Mouse (Mus musculus): ENCODE results near the gene Larp4b. TPM values are rescaled to one million over a fixed set of nuclear protein-coding genes. Genes with fewer than 3 reads are reported as not detected.

Larp4b gene
- polyA plus RNA-seq, 2 experiments from 2014 or later, result 29.8 to 36.9 TPM

DNA sequence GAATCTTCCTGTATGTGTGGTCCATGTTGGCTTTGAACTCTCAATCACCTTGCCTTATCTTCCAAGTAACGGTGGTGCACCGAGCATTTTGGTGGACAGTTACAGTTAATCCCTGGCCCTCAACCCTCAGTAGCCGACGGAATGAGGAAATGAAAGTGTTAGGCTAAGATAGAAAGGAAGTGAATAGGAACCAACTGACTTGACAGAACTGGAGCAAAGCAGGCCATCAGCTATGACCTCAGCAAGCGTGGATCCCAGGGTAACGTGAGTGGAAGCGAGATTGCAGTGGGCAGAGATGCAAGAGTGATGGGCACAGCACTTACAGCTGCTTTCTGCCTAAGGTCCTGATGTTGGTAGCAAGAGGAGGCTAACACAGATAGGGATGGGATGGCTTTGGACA is 31.5 kb downstream of the Larp4b start:
- ATAC-seq, result no peak

DNA sequence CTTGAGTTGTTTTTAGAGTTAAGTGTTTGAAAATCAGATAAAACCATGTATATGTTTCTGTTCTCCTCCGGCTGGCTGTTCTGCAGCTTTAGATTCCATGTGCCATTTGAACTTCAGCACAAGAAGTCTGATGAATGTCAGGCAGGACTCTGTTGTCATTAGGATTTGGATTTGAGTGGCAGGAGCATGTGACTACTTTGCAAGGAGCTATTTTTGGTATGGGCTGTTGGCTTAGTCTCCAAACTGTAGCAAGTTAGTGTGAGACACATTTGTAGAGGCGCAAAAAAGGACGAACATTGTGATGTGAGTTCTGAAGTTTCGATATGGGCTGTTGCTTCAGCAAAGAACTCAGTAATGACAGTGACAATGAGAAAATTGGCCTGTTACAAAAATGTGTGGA is 34.0 kb downstream of the Larp4b start:
- no peak for ATAC-seq

DNA sequence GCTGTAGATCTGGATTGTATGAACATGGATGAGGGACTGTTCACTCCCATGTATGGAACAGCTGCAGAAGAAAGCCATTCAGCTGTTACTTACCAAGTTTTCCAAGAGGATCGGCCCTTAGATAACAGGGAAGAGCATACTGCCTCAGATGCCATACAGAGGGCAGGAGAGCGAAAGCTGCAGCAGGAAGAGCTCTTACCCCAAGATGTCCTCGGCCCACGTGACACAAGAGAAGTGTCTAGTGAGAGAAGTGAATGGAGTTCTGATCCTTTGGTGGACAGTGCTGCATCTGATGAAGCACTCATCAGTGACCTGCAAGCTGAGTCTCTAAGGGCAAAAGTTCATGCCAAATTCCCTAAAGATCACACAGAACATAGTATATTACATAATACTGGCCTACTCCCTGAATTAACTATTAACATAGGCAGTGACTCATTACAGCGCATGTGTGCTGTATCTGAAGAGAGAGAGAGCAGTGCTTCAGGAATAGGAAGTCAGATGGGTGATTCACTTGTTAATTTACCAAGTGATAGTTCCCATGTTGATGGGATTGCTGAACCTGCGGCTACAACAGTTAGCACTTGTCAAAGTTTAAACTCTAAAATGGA is 35.1 kb downstream of the Larp4b start:
- ATAC-seq, result no peak

DNA sequence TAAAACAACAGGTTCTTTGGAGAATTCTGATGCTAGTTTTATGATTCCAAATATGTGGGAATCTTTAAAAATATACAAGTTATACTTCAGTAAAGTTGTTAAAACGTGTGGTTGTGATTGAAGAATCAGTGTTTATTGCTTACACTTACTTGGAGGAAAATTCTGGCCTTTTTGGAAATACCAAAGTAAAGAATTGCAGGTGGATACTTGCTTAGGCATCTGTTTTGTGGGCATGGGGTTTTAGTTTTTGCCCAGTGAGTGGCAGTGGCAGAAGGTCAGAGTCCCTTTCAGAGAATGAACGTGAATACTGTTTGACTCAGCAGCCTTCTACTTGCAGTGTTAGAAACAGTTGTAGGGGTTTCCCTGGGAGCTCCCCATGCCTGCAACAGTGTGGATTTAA is 40.7 kb downstream of the Larp4b start:
- ATAC-seq, result no peak

DNA sequence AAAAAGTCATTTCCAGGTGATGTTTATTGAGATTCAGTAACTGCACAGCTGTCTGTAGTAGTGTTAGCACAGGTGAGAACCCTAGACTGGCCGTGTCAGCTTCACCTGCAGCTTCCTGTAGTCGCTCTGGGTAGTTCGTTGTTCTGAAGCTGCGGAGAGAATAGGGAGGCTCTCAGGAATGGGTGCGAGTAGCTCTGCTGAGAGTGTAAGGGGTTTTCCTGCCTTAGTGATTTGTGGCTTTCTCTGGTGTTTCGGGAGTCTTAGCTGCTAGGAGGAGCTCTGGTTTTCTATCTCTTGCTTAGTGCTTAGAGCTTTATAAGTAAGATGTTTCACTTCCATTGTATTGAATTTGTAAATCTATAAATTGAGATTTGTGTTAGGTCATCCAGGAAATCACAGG is 42.4 kb downstream of the Larp4b start:
- no peak for ATAC-seq

DNA sequence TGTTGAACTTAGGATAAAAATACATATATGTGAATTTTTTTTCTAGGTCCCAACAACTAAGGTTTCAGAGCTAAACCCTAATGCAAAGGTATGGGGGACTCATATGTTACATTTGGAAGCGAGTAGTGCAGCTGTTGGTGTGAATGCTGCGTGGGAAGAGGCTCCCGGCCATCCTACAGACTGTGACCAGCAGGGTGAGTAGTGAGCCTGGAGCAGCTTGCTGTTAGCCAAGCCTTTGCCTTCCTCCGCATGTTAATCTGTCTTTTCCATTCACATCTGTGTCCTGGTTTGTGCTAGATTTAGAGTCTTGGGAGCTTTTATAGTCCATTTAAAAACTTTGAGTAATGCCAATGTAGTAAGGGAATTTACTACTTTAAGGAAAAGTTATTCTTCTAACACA is 43.1 kb downstream of the Larp4b start:
- ATAC-seq, result no peak

DNA sequence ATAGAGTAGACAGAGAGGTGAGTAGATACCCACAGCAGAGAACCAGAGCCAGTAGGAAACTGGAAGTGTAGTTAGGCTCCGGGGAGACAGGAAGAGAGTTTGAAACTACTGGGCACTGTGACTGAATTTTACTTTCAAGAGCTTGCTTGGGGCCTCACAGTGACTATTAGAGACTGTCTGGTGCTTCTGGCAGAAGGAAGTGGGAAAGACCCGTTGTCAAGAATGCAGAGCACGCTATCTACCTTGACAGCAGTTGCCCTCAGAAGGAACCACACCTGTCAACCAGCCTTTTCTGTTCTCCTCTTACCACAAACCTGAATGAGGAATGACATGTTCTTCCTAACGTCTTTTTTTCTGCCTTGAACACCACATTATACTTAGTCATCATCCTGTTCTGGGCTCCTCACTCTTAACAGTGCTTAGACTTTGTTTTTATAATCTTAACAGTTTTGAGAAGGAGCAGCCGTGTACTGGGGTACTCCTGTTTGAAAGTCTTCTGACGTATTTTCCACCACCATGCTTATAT is 45.8 kb downstream of the Larp4b start:
- no peak for ATAC-seq

DNA sequence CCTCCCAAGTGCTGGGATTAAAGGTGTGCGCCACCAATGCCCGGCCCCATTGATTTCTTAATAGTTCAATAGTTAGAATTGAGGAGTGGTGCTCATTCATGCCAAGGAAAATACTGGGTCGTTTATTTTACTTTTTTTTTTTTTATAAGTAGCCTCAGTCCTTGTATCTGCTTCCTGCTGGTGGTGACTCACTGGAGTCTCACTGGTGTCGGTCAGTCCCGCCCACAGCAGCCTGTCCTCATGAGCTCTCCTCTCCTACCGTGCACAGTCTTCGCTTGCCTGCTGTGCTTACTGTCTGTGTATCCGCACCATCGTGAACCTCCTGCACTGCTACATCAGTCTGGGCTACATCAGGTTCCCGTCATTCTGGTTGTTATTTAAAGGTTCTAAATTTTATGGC is 46.5 kb downstream of the Larp4b start:
- ATAC-seq, result no peak

DNA sequence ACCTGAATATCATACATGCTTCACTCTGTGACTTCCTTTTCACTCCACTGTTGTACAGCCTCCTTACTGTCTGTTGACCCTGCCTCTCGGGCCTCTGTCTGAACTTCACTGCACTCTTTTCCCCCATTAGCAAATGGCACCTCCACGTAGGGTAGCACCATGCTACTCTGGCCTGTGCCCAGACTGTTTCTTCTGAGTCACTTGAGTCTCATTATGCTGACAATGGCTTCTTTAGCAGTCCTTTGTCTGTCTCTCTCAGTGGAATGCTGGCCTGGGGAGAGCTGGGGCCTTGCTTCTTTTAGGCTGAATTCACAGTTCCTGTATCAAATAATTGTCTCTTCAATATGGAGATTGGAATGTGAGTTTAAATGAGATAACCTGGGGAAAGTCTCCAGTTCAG is 48.7 kb downstream of the Larp4b start:
- ATAC-seq, result no peak

DNA sequence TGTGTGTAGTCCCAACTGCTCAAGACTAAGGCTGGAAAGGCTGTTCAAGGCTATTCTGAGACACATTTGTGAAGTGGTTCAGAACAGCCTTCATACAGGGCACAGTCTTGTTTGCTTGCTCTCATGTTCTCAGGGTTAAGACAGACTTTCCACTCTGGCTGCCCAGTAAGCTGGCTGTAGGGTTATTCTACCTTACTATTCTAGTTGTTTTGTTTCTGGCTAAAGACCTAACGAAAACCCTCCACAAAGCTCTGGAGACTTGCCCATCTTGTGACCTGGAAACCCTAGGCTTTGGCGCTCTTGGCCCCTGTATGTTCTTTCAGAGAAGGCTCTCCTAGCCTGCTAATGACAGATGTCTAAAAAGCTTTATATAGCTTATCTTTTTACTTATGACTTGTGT is 55.1 kb downstream of the Larp4b start:
- no peak for ATAC-seq

DNA sequence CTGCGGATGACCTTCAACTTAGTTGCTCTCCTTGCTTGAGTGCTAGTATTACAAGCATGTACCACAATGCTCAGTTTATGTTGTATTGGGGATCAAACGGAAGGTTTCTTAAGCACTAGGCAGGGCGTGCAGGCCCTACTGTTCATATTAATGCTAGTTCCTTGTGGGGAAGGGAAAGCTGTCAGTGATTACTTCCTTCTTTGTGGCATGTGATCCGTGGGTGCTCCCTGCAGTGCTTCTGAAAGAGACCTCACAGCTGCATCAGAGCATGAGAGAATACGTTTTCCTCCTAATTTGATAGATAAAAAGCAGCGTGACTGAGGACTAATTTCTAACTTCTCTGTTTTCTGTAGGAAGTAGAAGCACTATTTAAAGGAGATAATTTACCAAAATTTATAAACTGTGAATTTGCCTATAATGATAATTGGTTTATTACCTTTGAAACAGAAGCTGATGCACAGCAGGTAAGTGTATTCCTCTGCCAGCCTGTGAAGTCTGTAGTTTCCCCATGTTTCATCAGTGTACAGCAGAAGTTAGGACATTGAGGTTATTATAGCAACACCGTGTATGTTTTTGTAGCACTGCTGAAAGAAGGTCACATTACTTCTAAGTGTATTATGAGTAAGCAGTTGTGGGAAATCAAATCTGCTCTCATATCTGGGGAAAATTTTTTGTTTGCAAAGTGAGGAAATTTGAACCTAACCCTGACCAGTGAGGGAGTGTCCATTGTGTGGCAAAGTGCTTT is 56.0 kb downstream of the Larp4b start:
- ATAC-seq, result no peak

DNA sequence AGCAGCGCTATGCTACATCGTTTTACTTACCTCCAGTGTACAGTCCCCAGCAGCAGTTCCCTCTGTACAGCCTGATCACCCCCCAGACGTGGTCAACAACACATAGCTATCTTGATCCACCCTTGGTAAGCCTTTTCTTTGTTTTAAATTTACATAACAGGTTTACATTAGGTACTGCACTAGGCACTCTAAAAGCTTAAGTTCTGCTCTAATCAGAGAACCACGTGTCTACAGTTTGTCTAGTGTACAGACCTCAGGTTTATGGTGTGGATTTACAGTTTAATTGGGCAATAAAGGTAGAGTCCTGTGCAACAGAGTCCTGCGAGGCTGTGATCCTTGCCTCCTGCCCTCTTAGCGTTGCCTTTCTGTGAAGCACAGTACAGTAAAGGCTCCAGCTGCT is 57.4 kb downstream of the Larp4b start:
- no peak for ATAC-seq

DNA sequence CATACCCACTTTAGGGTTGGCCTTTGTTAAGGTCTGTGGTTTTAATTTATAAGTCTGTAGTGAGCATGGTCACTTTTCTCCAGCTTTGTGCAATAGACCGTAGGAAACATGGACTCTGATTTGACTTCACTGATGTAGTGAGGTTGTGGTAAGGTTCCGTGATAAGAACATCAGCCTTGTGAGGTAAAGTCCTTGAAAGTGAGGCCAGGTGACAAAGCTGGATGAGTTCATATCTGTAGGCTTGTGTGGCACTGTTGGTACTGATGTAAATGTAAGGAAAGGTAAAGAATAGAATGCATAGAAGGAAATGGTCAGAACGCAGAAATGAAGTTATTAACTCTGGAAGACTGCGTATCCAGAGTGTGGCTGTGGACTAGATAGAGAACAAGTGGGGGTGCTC is 57.9 kb downstream of the Larp4b start:
- no peak for ATAC-seq

DNA sequence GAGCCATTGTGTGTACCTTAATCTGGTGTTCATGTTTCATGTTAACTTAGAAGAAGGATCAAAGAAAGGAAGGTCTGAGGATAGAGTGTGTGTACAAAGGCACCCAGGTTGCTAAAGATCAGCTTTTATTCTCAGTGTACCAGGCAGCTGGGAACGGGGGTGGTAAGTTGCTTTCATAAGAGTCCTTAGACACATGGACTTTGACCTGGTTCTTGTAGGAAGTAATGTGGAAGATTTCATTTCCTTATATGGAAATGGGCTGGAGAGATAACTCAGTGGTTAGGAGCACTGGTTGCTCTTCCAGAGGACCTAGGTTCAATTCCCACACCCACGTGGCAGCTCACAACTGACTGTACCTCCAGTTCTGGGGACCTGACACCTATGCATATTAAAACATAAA is 58.6 kb downstream of the Larp4b start:
- ATAC-seq, result no peak

DNA sequence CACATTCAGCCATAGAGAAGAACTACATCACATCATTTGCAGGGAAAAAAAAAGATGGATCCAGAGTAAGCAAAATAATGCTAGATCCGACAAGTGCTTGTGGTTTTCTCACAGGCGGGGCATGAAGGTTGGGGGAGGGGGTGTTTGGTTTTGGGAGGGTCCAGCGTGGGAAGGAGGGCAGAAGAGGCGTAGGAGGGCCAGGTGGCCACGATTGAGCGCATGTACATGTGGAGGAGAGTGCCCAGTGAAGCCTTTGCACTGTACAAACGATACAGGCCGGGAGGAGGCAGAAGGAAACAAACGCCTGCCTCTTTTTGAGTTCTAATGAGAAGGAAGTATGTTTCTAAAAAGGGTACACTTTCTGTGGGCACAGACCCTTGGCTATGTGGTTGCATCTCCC is 60.1 kb downstream of the Larp4b start:
- no peak for ATAC-seq

DNA sequence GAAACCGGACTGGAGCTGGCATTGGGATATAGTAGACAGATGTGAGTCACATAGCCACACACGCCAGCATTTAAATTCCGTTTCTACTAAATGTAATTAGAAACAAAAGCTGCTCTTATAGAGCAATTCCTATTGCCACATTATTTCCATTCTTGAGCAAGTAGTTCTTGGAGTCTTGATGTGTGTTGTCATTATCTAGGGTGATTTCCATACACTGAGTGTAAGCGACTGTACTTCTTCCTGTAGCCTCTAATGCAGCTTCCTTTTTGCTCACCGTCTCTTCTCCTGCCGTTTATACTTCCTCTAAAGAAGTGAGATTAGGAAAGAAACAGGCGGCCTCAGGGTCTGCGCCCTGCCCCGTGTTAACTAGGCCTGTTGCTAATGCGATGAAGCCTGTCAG is 65.6 kb downstream of the Larp4b start:
- no peak for ATAC-seq

DNA sequence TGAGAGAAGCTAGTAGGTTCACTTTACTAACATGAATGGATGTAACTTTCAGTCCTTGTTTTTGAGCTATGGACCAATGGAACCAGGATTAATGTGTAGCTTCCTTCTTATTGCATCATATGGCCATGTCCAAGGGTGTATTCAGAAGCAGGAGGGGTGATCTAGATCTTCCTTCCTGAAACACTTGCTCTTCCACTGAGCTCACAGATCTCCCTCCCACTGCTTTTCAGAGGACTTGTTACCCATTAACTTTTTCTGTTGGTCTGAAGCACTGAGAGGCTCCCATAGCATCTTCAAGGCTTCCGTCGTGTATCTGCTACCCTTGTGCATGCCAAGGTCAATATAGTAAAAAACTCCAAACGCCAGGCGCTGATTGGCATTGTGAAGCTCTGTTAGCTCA is 69.2 kb downstream of the Larp4b start:
- no peak for ATAC-seq

DNA sequence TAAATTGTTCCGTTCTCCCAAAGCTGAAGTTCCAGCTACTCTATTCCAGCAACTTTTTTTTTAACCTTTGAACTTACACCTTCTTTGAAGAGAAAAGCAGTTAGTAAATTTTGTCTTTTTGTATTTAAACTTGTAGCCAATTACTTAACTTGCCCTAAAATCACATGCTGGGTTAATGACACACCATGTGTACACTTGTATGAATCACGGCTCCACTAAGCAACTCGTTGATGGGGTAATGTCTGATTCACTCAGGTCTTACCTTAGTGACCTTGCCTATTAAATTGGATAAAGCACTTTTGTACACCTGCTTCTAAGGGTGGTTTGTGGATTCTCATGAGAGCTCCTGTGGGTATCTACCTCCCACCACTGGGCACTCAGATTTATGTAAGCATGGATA is 74.2 kb downstream of the Larp4b start:
- no peak for ATAC-seq

DNA sequence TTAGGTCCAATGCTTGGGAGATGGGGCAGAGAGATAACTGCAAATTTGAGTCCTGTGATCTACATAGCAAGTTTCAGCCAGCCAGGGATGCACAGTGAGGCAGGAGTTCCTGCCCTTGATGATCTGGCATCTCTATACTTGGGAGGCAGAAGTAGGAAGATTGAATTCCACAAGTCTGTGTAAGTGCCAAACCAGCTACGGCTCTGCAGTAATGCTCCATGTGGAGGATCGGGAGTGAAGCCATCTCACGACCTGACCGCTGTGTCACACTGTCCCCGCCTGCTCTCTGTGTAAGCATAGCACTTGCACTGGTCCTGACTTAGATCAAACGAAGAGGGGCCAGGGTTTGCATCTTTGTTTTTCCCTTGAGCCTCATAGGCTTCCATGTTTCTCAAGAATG is 75.9 kb downstream of the Larp4b start:
- ATAC-seq, result no peak

DNA sequence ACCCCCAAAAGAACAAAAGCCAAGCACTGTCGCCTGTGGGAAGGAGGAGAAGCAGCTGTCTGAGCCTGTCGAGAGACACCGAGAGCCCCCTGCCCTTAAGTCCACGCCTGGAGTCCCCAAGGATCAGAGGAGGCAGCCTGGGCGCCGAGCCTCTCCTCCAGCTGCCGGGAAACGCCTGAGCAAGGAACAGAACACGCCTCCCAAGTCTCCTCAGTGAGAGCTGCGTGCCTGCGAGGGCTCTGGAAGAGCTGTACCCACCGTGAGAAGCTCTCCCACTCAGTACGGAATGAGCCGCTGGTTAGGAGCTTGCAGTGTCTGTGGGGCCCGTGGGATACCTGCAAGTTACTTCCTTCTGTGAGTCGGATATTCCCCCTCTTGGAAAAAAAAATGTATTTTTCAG is 77.0 kb downstream of the Larp4b start:
- no peak for ATAC-seq

DNA sequence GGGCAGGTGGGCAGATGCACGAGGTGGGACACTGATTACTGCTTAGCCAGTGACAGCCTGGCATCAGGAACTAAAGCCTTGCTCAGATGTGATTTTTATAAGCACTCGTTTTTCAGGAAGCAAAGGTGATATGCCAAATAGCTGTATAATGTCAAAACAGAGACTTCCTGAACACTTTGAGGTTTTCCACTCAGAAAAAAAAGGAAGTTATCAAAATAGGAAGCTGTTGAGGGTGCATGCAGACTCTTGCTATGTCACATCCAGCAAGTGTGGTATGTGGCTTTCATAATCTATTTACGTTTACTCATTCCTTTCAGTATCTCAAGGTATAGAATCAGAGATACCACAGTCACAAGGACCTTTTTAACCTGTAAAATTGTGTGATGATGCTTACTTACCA is 79.7 kb downstream of the Larp4b start:
- no peak for ATAC-seq

DNA sequence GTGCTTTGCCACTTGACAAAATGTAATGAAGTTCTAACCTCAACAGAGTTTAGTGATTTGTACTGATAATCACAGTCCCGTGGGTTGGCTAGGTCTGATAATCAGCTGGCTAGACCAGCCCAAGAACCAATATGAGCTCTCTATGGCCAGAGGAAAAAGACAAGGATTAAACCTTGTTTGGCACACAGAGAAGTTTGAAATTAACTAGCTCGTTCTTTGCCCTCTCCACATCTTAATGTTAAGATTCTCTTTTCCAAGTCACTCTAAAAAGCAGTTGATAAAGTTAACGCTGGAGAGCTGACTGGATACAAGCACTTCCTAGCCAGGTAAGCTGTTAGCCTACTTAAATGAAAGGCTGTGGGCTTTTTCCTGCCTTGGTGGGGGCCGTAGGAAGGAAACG is 81.5 kb downstream of the Larp4b start:
- ATAC-seq, result no peak

DNA sequence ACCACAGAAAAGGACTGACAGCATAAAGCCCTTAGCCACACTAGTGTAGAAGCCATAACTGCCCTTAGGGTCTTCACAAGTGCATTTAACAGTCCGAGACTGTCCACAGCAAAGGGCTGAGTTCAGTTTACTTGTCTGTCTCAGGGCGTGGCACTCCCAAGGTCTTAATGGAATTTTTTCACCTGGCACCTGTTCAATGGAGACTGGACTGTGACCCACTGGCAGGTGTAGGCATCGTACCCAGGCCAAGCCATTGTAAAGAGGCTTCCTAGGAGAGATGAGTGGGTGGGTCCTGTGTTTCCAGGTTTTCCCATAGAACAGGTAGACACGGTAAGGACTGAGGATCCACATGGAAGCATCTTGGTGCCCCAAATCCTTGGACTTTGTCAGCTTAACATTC is 84.6 kb downstream of the Larp4b start:
- ATAC-seq, result no peak

DNA sequence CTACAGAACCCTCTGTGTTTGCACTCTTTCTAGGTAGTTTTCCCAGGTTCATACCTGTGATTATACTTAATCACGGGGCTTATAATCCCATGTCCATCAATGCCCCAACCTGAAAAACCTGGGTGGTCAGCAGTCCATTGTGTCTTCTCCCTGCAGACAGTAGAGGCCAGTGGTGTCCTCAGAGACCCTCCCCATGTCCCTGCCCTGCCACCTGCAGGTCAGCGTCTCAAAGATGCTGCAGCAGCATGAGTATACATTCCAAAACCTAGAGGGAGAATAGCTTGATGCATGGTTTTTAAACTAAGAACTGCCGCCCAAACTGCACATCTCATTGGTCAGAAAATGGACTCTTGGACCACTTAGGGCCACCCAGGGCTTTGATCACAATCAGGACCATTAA is 85.0 kb downstream of the Larp4b start:
- no peak for ATAC-seq

DNA sequence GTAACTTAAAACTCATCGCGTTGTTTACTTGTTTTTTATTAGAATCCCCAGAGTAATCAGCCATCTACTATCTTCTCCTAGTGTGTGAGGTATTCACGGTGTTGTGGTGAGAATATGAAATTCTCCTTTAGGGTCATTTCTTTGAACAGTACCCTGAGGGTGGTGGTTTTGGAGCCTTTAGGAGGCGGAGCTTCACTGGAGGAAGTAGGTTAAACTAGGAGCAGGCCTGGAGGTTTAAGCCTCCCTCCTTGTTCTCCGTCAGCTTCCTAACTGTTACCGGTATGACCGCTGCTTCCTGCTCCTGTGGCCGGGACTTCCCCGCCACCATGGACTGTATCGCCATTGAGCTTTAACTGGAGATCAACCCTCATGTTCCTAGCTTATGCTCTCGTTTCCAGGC is 86.5 kb downstream of the Larp4b start:
- ATAC-seq, result peak; percentile 84
